Mouse (Mus musculus) heart, embryonic 14.5 days (tissue): ENCODE results near the gene Golph3l. TPM values are rescaled to one million over a fixed set of nuclear protein-coding genes. Genes with fewer than 3 reads are reported as not detected.

Source experiments
- ATAC-seq: fragments of 200-750 bp; cut with Nextera tagmentation; 2 replicates; pipeline ENCODE4 v1.8.0; 2017; ENCODE audit warnings: low read depth, moderate TSS enrichment; ENCODE audit not compliant: insufficient number of reproducible peaks, insufficient read depth, low FRiP score
- H3K27ac ChIP-seq, 2 experiments: fragments of 200-500 bp in 1 of 2; fragments of 300-500 bp in 1 of 2; sonication (generic) in 1 of 2; replicated peaks in 1 of 2; 2 replicates each; pipeline ENCODE4 v1.5.1; 2012 to 2014; ENCODE audit warnings: low read depth in 2 of 2, low read length in 2 of 2, control low read depth in 1 of 2, mild to moderate bottlenecking in 1 of 2, mixed read lengths in 1 of 2; ENCODE audit not compliant: control insufficient read depth in 1 of 2, insufficient read depth in 1 of 2
- H3K27me3 ChIP-seq: fragments of 300-500 bp; sonication (generic); 2 replicates; pipeline ENCODE4 v1.6.1; 2014; ENCODE audit warnings: mild to moderate bottlenecking, low read length, control low read depth; ENCODE audit not compliant: control insufficient read depth, insufficient read depth
- H3K36me3 ChIP-seq: fragments of 300-500 bp; sonication (generic); 2 replicates; pipeline ENCODE4 v1.6.1; 2014; ENCODE audit warnings: mild to moderate bottlenecking, control low read depth, low read length, mixed read lengths; ENCODE audit not compliant: control insufficient read depth, insufficient read depth
- H3K4me1 ChIP-seq, 2 experiments: fragments of 200-500 bp in 1 of 2; fragments of 300-500 bp in 1 of 2; sonication (generic) in 1 of 2; 2 replicates each; pipeline ENCODE4 v1.6.1; 2012 to 2014; ENCODE audit warnings: low read length in 2 of 2, control low read depth in 1 of 2, mixed read lengths in 1 of 2; ENCODE audit not compliant: control insufficient read depth in 2 of 2, insufficient read depth in 2 of 2
- H3K4me2 ChIP-seq: fragments of 300-500 bp; sonication (generic); 2 replicates; pipeline ENCODE4 v1.6.1; 2014; ENCODE audit warnings: mild to moderate bottlenecking, low read length
- H3K4me3 ChIP-seq, 2 experiments: fragments of 200-500 bp in 1 of 2; fragments of 300-500 bp in 1 of 2; sonication (generic) in 1 of 2; 2 replicates each; pipeline ENCODE4 v1.5.1; 2012 to 2014; ENCODE audit warnings: low read length in 2 of 2, mild to moderate bottlenecking in 2 of 2, control low read depth in 1 of 2, low read depth in 1 of 2, moderate library complexity in 1 of 2; ENCODE audit not compliant: control insufficient read depth in 1 of 2, insufficient read depth in 1 of 2
- H3K9ac ChIP-seq: fragments of 300-500 bp; sonication (generic); 2 replicates; pipeline ENCODE4 v1.6.1; 2014; ENCODE audit warnings: mild to moderate bottlenecking, low read length
- H3K9me3 ChIP-seq: fragments of 300-500 bp; sonication (generic); 2 replicates; pipeline ENCODE4 v1.6.1; 2016; ENCODE audit warnings: low read length, control low read depth; ENCODE audit not compliant: control insufficient read depth
- WGBS: fragments of 180-500 bp; shearing (Covaris S2); extraction: QIAGEN DNeasy Blood & Tissue Kit; methylation state at CpG from one replicate; pipeline ENCODE4 v1.1.7; 2014; 5-methylcytosine and 5-hydroxymethylcytosine counted together
- polyA plus RNA-seq: library from polyadenylated mRNA; unstranded; fragments of >200 nt; fragmentation: Nextera tagmentation; extraction: Ambion mirVana; gene quantifications from 2 replicates; pipeline ENCODE4 v1.2.1, GENCODE M21; 2014

Golph3l gene
- polyA plus RNA-seq, 1 experiment from 2014 or later: 26.9 TPM

DNA sequence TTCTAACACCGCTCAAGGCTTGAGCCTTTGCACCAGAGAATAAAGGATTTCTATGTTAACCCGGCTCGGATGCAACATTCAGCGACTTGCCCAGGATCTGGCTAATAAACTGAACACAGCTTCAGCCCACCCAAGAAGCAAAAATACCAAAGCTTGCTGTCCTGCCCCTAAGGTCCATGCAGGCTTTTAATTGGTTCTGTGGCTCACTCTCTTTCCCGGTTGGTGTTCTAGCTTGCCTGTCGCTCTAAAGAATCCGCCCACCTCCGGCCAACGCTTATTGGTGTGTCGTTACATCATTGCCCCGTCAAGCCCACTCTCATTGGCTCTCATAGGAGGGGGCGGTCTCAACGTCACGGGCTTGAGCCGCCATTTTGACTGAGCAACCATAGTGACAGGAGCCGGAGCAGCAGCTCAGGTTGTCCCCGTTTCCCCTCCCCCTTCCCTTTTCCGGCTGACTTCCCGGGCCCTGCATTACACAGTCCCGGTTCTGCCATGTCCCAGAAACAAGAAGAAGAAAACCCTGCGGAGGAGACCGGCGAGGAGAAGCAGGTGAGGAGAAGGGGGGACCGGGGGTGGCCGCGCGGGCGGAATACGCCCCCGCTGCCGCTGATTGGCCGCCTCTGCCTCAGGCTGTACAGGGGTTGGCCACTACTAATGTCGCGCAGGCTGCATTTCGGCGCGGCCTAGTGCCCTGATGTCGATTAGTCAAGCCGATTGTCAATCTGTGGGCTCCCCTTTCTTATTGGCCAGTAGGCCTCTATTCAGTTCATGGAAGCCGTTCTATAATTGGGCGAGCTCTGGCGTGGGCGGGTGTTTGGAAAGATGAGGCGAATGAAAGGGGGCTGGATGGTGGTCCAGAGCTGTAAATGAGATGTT, 36.1 kb downstream of the Golph3l start, which contains the start of gene Ensa:
Ensa (plus strand) TSS at position 366 of the 876 bp plus-strand sequence.
- Histone ChIP-seq H3K4me1 (peaks cover 0 to 15% of the 10 kb centered on the region in 2 experiments; a peak in 2 of 4 replicates), H3K36me3 (peaks cover 43% of the 10 kb centered on the region), H3K4me3 (peak within 1 kb of the TSS; percentile 69 to 73), H3K27ac (peak within 1 kb of the TSS; percentile 82 to 83), H3K27me3 (no peaks in the 10 kb centered on the region), H3K4me2 (peak within 1 kb of the TSS; percentile 84), H3K9me3 (no peaks in the 10 kb centered on the region), H3K9ac (peak within 1 kb of the TSS; percentile 73)
- peak; percentile 99 for ATAC-seq
- WGBS: under 1% methylated on average over 44 of the region's 44 CpGs

DNA sequence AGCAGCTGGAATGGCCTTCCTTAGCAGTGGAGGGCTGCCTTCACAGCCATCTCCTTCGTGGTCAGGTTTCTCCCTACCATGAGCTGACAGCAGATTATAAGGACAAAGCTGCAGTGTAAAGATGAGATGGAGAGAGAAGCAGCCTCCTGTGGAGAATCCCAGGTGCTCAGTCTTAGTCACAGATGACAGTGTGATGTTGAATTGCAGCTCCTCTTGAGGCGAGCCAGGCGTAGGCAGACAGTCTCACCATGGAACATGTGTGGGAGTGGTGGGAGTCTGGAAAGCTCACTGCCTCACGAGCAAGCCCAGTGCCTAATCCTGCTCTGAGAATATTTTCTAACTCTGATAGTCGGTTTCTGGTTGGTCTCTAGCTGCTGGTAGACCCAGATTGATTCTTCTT, 39.0 kb downstream of the Golph3l start:
- Histone ChIP-seq H3K9me3 (no peaks in the 10 kb centered on the region), H3K27ac (no peak overlapping the region), H3K9ac (peak overlapping the region; percentile 18; the same call in 1 of the 2 replicates), H3K4me3 (no peak overlapping the region), H3K36me3 (peaks cover 67% of the 10 kb centered on the region), H3K27me3 (no peaks in the 10 kb centered on the region), H3K4me2 (no peak overlapping the region), H3K4me1 (peaks cover 0 to 21% of the 10 kb centered on the region in 2 experiments; a peak in 3 of 4 replicates)
- 81% methylated on average over 5 of the region's 5 CpGs for WGBS
- ATAC-seq: no peak

DNA sequence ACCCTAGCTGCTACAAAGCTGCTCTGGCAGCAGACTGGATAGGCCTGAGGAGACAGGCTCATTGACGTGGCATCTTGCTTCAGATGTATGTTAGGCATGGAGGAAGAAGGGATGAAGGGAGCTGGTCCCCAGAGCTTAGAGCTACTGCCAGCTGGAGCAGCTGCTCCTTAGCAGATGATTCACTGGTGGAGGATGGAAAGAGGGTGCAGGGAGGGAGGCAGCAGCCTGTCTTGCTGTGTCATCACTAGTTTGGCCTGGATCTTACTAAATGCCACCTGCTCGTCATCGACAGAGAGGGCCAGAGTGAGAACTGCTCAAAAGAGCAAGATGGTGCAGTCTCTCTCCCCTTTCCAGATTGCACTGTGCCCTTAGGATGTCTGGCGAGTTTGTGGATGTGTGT, 41.0 kb downstream of the Golph3l start:
- Histone ChIP-seq H3K27ac (no peak overlapping the region), H3K4me2 (no peak overlapping the region), H3K9ac (no peak overlapping the region), H3K36me3 (peaks cover 86% of the 10 kb centered on the region), H3K4me1 (peaks cover 0 to 18% of the 10 kb centered on the region in 2 experiments; a peak in 3 of 4 replicates), H3K9me3 (no peaks in the 10 kb centered on the region), H3K4me3 (no peak overlapping the region), H3K27me3 (no peaks in the 10 kb centered on the region)
- ATAC-seq: no peak
- 69% methylated on average over 4 of the region's 4 CpGs for WGBS

DNA sequence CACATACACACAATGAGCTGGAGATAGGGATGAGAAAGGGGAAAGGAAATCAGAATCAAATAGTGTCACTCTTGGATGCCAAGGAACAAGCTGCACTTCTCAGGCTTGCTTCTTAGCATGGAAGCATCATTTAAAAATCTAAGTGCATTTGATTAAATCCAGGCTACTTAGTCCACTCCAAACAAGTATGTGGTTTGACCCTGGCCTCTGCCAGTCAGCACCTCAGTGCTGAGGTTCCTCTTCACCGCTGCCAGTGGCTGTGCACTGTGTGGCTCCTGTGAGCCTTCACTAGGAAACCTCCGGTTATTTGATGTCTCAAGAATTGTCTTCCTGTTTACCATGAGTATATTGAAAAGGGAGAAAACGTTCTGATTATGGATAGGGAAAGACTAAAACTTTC, 42.1 kb downstream of the Golph3l start:
- H3K27me3 ChIP-seq: no peaks in the 10 kb centered on the region
- 78% methylated on average over 3 of the region's 3 CpGs for WGBS
- no peak overlapping the region for H3K4me2 ChIP-seq
- peaks cover 0 to 15% of the 10 kb centered on the region in 2 experiments; a peak in 3 of 4 replicates for H3K4me1 ChIP-seq
- ATAC-seq: no peak
- H3K9ac ChIP-seq: no peak overlapping the region
- peaks cover 96% of the 10 kb centered on the region for H3K36me3 ChIP-seq
- no peak overlapping the region for H3K27ac ChIP-seq
- H3K4me3 ChIP-seq: no peak overlapping the region
- H3K9me3 ChIP-seq: no peaks in the 10 kb centered on the region

DNA sequence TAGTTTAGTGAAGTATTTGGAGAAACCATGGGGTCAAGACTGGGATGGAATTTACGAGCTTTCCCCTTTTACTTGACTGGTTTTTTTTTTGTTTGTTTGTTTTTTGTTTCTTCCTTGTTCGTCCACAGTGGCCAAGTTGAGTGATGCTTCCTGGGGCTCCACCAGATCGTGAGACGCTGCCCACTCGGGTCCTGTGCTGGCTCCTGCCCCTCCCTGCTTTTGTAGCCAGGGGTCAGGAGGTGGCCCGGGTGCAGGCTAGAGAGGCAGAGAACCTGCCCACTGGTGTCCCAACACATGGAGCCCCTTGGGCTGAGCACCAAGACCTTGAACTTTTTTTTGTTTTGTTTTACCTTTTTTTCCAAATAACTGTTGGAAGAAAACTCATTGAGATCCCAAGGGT, 42.6 kb downstream of the Golph3l start:
- Histone ChIP-seq H3K9me3 (no peaks in the 10 kb centered on the region), H3K9ac (no peak overlapping the region), H3K27me3 (no peaks in the 10 kb centered on the region), H3K27ac (no peak overlapping the region), H3K4me3 (no peak overlapping the region), H3K4me2 (no peak overlapping the region), H3K36me3 (peaks cover 97% of the 10 kb centered on the region), H3K4me1 (peaks cover 0 to 10% of the 10 kb centered on the region in 2 experiments; a peak in 2 of 4 replicates)
- ATAC-seq: no peak
- WGBS: 70% methylated on average over 6 of the region's 6 CpGs

DNA sequence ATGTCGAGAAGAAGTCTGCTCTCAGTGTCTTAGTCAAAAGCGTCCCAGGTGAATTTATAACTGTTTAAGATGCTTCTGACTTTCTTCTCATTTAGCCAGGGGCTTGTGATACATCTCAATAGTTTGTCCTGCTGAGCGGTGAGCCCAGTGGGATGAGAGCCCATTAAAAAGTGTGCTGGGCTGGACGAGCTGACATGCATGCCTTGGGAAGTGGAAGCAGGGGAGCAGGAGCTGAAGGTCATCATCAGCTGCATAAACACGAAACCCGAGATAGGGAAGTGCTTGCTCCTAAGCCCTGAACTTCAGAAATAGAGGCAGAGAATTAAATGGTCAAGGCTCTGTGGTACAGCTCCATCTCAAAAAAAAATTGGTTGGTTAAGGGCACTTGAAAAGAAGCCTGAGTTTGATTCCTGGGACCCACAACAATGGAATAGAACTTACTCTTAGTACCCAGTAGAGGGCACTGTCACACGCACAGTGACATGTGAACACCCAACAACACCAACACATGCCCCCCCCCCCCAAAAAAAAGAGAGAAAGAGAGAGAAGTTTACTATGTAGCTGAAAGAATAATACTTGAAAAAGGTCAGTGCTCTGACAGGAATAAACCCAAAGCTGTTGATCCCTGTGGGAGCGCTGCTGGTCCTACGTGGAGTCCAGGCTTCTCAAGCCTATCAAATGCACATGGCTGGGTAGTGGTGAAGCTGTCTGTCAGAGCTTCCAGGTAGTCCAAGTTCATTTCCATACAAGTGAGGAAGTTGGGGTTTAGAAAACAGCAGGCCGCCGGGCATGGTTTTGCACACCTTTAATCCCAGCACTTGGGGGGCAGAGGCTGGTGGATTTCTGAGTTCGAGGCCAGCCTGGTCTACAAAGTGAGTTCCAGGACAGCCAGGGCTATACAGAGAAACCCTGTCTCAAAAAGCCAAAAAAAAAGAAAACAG, 44.2 kb downstream of the Golph3l start:
- peaks cover 94% of the 10 kb centered on the region for H3K36me3 ChIP-seq
- H3K4me1 ChIP-seq: peaks cover 0 to 6% of the 10 kb centered on the region in 2 experiments; a peak in 2 of 4 replicates
- WGBS: 61% methylated on average over 12 of the region's 12 CpGs
- H3K9me3 ChIP-seq: no peaks in the 10 kb centered on the region
- ATAC-seq: no peak
- no peak overlapping the region for H3K9ac ChIP-seq
- no peaks in the 10 kb centered on the region for H3K27me3 ChIP-seq
- H3K27ac ChIP-seq: peak overlapping the region; percentile 35 to 45; a peak in 3 of 4 replicates
- H3K4me2 ChIP-seq: no peak overlapping the region
- H3K4me3 ChIP-seq: no peak overlapping the region

DNA sequence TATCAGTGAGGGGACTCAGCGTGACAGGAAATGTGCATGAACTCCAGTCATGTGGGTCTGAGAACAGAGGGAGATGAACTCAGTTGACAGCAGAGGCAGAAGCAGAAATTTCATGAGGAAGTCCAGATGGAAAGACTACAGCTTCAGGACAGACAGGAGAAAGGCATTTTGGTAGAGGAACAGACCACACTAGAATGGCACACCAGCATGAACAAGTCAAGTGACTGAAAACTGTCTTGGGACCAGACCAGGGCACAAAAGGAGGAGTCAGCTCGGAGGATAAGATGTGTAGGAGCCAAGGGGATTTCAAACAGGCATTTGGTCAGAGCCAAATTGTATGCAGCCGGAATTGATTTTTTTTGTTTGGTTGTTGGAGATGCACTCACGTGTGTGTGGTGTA, 46.9 kb downstream of the Golph3l start:
- ATAC-seq: no peak
- Histone ChIP-seq H3K27me3 (no peaks in the 10 kb centered on the region), H3K27ac (no peak overlapping the region), H3K4me1 (peaks cover 0 to 6% of the 10 kb centered on the region in 2 experiments; a peak in 2 of 4 replicates), H3K4me3 (no peak overlapping the region), H3K4me2 (no peak overlapping the region), H3K9ac (no peak overlapping the region), H3K36me3 (peaks cover 77% of the 10 kb centered on the region), H3K9me3 (no peaks in the 10 kb centered on the region)
- WGBS: 66% methylated on average over 4 of the region's 4 CpGs
